Mouse (Mus musculus) limb, embryonic 15.5 days (tissue): ENCODE results near the gene Usp47. TPM values are rescaled to one million over a fixed set of nuclear protein-coding genes. Genes with fewer than 3 reads are reported as not detected.

Experiments used
- polyA plus RNA-seq: library from polyadenylated mRNA; unstranded; fragments of >200 nt; fragmentation: Nextera tagmentation; extraction: Ambion mirVana; gene quantifications from 2 replicates; pipeline ENCODE4 v1.2.1, GENCODE M21; 2015

The Usp47 gene
- polyA plus RNA-seq, 1 experiment from 2014 or later: 65.1 TPM

Other genes starting within 250 kb of the Usp47 start
- gene Galnt18, start 243.5 kb upstream of the Usp47 start, polyA plus RNA-seq: 26.6 and 29.1 TPM in 2 replicates
- gene Dkk3, start 135.6 kb downstream of the Usp47 start, polyA plus RNA-seq: 99.3 and 106 TPM in 2 replicates
- 4.4 and 6.2 TPM in 2 replicates for gene Mical2, start 202.4 kb downstream of the Usp47 start, polyA plus RNA-seq